Mouse (Mus musculus) liver, embryonic 15.5 days (tissue): ENCODE measurements at regions not wholly inside any gene's neighbourhood (a gene's known extent, or its start where the extent isn't known, plus 50 kb on each side); places are given as distances from the start of the nearest gene placed in this dataset.

ENCODE experiments used
- ATAC-seq: fragments of 200-750 bp; cut with Nextera tagmentation; 2 replicates; pipeline ENCODE4 v1.8.0; 2017; ENCODE audit warnings: moderate number of reproducible peaks, mild to moderate bottlenecking, moderate library complexity; ENCODE audit not compliant: insufficient read depth
- H3K27ac ChIP-seq: fragments of 300-500 bp; sonication (generic); replicated peaks from 2 replicates; pipeline ENCODE4 v1.5.1; 2015; ENCODE audit warnings: mild to moderate bottlenecking, inconsistent platforms
- H3K27me3 ChIP-seq: fragments of 300-500 bp; sonication (generic); 2 replicates; pipeline ENCODE4 v1.6.1; 2015; ENCODE audit warnings: mild to moderate bottlenecking, inconsistent platforms
- H3K36me3 ChIP-seq: fragments of 300-500 bp; sonication (generic); replicated peaks from 2 replicates; pipeline ENCODE4 v1.6.1; 2015; ENCODE audit warnings: moderate library complexity, mild to moderate bottlenecking, inconsistent platforms
- H3K4me1 ChIP-seq: fragments of 300-500 bp; sonication (generic); replicated peaks from 2 replicates; pipeline ENCODE4 v1.6.1; 2015; ENCODE audit warnings: inconsistent platforms
- H3K4me2 ChIP-seq: fragments of 300-500 bp; sonication (generic); 2 replicates; pipeline ENCODE4 v1.6.1; 2015; ENCODE audit warnings: moderate library complexity, mild to moderate bottlenecking, inconsistent platforms
- H3K4me3 ChIP-seq: fragments of 300-500 bp; sonication (generic); replicated peaks from 2 replicates; pipeline ENCODE4 v1.5.1; 2015; ENCODE audit warnings: mild to moderate bottlenecking, inconsistent platforms
- H3K9ac ChIP-seq: fragments of 300-500 bp; sonication (generic); 2 replicates; pipeline ENCODE4 v1.6.1; 2015; ENCODE audit warnings: moderate library complexity, mild to moderate bottlenecking, inconsistent platforms
- H3K9me3 ChIP-seq: fragments of 300-500 bp; sonication (generic); replicated peaks from 2 replicates; pipeline ENCODE4 v1.6.1; 2016; ENCODE audit warnings: inconsistent platforms
- WGBS: fragments of 180-500 bp; shearing (Covaris S2); methylation state at CpG from one replicate; pipeline ENCODE4 v1.1.7; 2015; ENCODE audit warnings: mixed read lengths; ENCODE audit not compliant: insufficient replicate concordance; 5-methylcytosine and 5-hydroxymethylcytosine counted together

- WGBS = 67% methylated on average over 2 of the region's 2 CpGs
- no peak overlapping the region for H3K9ac ChIP-seq
- no peaks in the 10 kb centered on the region for H3K4me1 ChIP-seq
- no peak overlapping the region for H3K27ac ChIP-seq
- H3K36me3 ChIP-seq = no peaks in the 10 kb centered on the region
- H3K27me3 ChIP-seq = no peaks in the 10 kb centered on the region
- H3K4me3 ChIP-seq = no peak overlapping the region
- no peak for ATAC-seq
- H3K4me2 ChIP-seq = no peak overlapping the region
- H3K9me3 ChIP-seq = no peaks in the 10 kb centered on the region
These were observed 304.9 kb downstream of the Inhba start for GRCm38 (mm10) chr13:16316581-16316980.

GRCm38 (mm10) chr13:16317412-16317811, 305.8 kb downstream of the Inhba start:
- no peaks in the 10 kb centered on the region for H3K4me1 ChIP-seq
- no peaks in the 10 kb centered on the region for H3K9me3 ChIP-seq
- no peaks in the 10 kb centered on the region for H3K27me3 ChIP-seq
- H3K4me3 ChIP-seq = no peak overlapping the region
- H3K9ac ChIP-seq = no peak overlapping the region
- no peak overlapping the region for H3K27ac ChIP-seq
- 59% methylated on average over 3 of the region's 3 CpGs for WGBS
- no peak overlapping the region for H3K4me2 ChIP-seq
- no peaks in the 10 kb centered on the region for H3K36me3 ChIP-seq
- peak; percentile 22; the same call in 1 of the 2 replicates for ATAC-seq

GRCm38 (mm10) chr13:16320392-16320791, 308.7 kb downstream of the Inhba start:
- H3K4me1 ChIP-seq = no peaks in the 10 kb centered on the region
- H3K9ac ChIP-seq = no peak overlapping the region
- no peak overlapping the region for H3K4me2 ChIP-seq
- H3K27ac ChIP-seq = no peak overlapping the region
- no peaks in the 10 kb centered on the region for H3K36me3 ChIP-seq
- no peak for ATAC-seq
- 69% methylated on average over 4 of the region's 4 CpGs for WGBS
- H3K9me3 ChIP-seq = no peaks in the 10 kb centered on the region
- no peaks in the 10 kb centered on the region for H3K27me3 ChIP-seq
- no peak overlapping the region for H3K4me3 ChIP-seq

- WGBS = 46% methylated on average over 2 of the region's 2 CpGs
- H3K27ac ChIP-seq = no peak overlapping the region
- no peaks in the 10 kb centered on the region for H3K27me3 ChIP-seq
- H3K9me3 ChIP-seq = no peaks in the 10 kb centered on the region
- no peaks in the 10 kb centered on the region for H3K4me1 ChIP-seq
- no peak overlapping the region for H3K9ac ChIP-seq
- H3K36me3 ChIP-seq = no peaks in the 10 kb centered on the region
- no peak overlapping the region for H3K4me2 ChIP-seq
- ATAC-seq = no peak
- H3K4me3 ChIP-seq = no peak overlapping the region
These were observed 314.0 kb downstream of the Inhba start for GRCm38 (mm10) chr13:16325661-16326060.

- H3K9ac ChIP-seq = no peak overlapping the region
- H3K27ac ChIP-seq = no peak overlapping the region
- WGBS = 54% methylated on average over 1 of the region's 1 CpGs
- H3K4me3 ChIP-seq = no peak overlapping the region
- no peaks in the 10 kb centered on the region for H3K36me3 ChIP-seq
- H3K27me3 ChIP-seq = no peaks in the 10 kb centered on the region
- no peak overlapping the region for H3K4me2 ChIP-seq
- H3K4me1 ChIP-seq = no peaks in the 10 kb centered on the region
- no peaks in the 10 kb centered on the region for H3K9me3 ChIP-seq
- ATAC-seq = no peak
These were observed 330.1 kb downstream of the Inhba start for GRCm38 (mm10) chr13:16341727-16342126.

- Histone ChIP-seq H3K4me1 (no peaks in the 10 kb centered on the region), H3K36me3 (no peaks in the 10 kb centered on the region), H3K27ac (no peak overlapping the region), H3K9me3 (no peaks in the 10 kb centered on the region), H3K4me3 (no peak overlapping the region), H3K9ac (no peak overlapping the region), H3K4me2 (no peak overlapping the region), H3K27me3 (no peaks in the 10 kb centered on the region)
- ATAC-seq = no peak
- WGBS = 63% methylated on average over 4 of the region's 4 CpGs
These were observed 330.5 kb downstream of the Inhba start for GRCm38 (mm10) chr13:16342171-16342570.

GRCm38 (mm10) chr13:16343280-16343945, 331.8 kb downstream of the Inhba start:
- Histone ChIP-seq H3K36me3 (no peaks in the 10 kb centered on the region), H3K27ac (no peak overlapping the region), H3K9me3 (no peaks in the 10 kb centered on the region), H3K4me2 (no peak overlapping the region), H3K27me3 (no peaks in the 10 kb centered on the region), H3K9ac (no peak overlapping the region), H3K4me1 (no peaks in the 10 kb centered on the region), H3K4me3 (no peak overlapping the region)
- WGBS = 61% methylated on average over 4 of the region's 4 CpGs
- ATAC-seq = no peak

GRCm38 (mm10) chr13:16349353-16349752, 337.7 kb downstream of the Inhba start:
- ATAC-seq = no peak
- H3K4me1 ChIP-seq = no peaks in the 10 kb centered on the region
- no peaks in the 10 kb centered on the region for H3K36me3 ChIP-seq
- H3K9ac ChIP-seq = no peak overlapping the region
- WGBS = 9% methylated on average over 1 of the region's 1 CpGs
- H3K9me3 ChIP-seq = no peaks in the 10 kb centered on the region
- no peak overlapping the region for H3K4me2 ChIP-seq
- H3K27me3 ChIP-seq = no peaks in the 10 kb centered on the region
- no peak overlapping the region for H3K4me3 ChIP-seq
- H3K27ac ChIP-seq = no peak overlapping the region

- Histone ChIP-seq H3K27me3 (no peaks in the 10 kb centered on the region), H3K9me3 (no peaks in the 10 kb centered on the region), H3K36me3 (no peaks in the 10 kb centered on the region), H3K4me1 (no peaks in the 10 kb centered on the region), H3K9ac (no peak overlapping the region), H3K4me2 (no peak overlapping the region), H3K27ac (no peak overlapping the region), H3K4me3 (no peak overlapping the region)
- 64% methylated on average over 3 of the region's 3 CpGs for WGBS
- no peak for ATAC-seq
These were observed 338.4 kb downstream of the Inhba start for GRCm38 (mm10) chr13:16350061-16350460.

- no peaks in the 10 kb centered on the region for H3K36me3 ChIP-seq
- ATAC-seq = no peak
- no peak overlapping the region for H3K4me3 ChIP-seq
- no peak overlapping the region for H3K4me2 ChIP-seq
- 70% methylated on average over 1 of the region's 1 CpGs for WGBS
- no peak overlapping the region for H3K27ac ChIP-seq
- no peaks in the 10 kb centered on the region for H3K27me3 ChIP-seq
- H3K4me1 ChIP-seq = no peaks in the 10 kb centered on the region
- H3K9ac ChIP-seq = no peak overlapping the region
- H3K9me3 ChIP-seq = no peaks in the 10 kb centered on the region
These were observed 343.7 kb downstream of the Inhba start for GRCm38 (mm10) chr13:16355316-16355715.

- WGBS = 56% methylated on average over 5 of the region's 5 CpGs
- no peak overlapping the region for H3K9ac ChIP-seq
- no peaks in the 10 kb centered on the region for H3K36me3 ChIP-seq
- H3K4me2 ChIP-seq = no peak overlapping the region
- H3K27ac ChIP-seq = no peak overlapping the region
- H3K4me1 ChIP-seq = no peaks in the 10 kb centered on the region
- no peak for ATAC-seq
- H3K27me3 ChIP-seq = no peaks in the 10 kb centered on the region
- H3K4me3 ChIP-seq = no peak overlapping the region
- H3K9me3 ChIP-seq = no peaks in the 10 kb centered on the region
These were observed 367.8 kb downstream of the Inhba start for GRCm38 (mm10) chr13:16379492-16379891.

GRCm38 (mm10) chr13:16379949-16380348, 368.3 kb downstream of the Inhba start:
- 74% methylated on average over 2 of the region's 2 CpGs for WGBS
- no peaks in the 10 kb centered on the region for H3K9me3 ChIP-seq
- no peak overlapping the region for H3K4me2 ChIP-seq
- no peak overlapping the region for H3K9ac ChIP-seq
- no peaks in the 10 kb centered on the region for H3K4me1 ChIP-seq
- ATAC-seq = no peak
- no peaks in the 10 kb centered on the region for H3K27me3 ChIP-seq
- no peaks in the 10 kb centered on the region for H3K36me3 ChIP-seq
- no peak overlapping the region for H3K4me3 ChIP-seq
- no peak overlapping the region for H3K27ac ChIP-seq
